Mouse (Mus musculus) thymus, postnatal 0 days (tissue): ENCODE results near the gene Spocd1. TPM values are rescaled to one million over a fixed set of nuclear protein-coding genes. Genes with fewer than 3 reads are reported as not detected.

Source experiments
- DNase-seq: peaks from one replicate; pipeline ENCODE4 v3.0.0-alpha.2; 2015; ENCODE audit warnings: low spot score
- polyA plus RNA-seq: library from polyadenylated mRNA; unstranded; fragments of >200 nt; fragmentation: Nextera tagmentation; extraction: Ambion mirVana; gene quantifications from 2 replicates; pipeline ENCODE4 v1.2.1, GENCODE M21; 2015

Gene Spocd1
- polyA plus RNA-seq, 1 experiment from 2014 or later = 0.05 TPM

- DNase-seq = no peak
Observed at GRCm38 (mm10) chr4:129918464-129918863, 10.6 kb upstream of the Spocd1 start.

GRCm38 (mm10) chr4:129918901-129919300 is 10.1 kb upstream of the Spocd1 start:
- DNase-seq = no peak

- peak; percentile 67 for DNase-seq
Observed at GRCm38 (mm10) chr4:129920542-129921313, 8.3 kb upstream of the Spocd1 start.

GRCm38 (mm10) chr4:129921314-129921587 is 7.8 kb upstream of the Spocd1 start:
- no peak for DNase-seq

- DNase-seq = no peak
Observed at GRCm38 (mm10) chr4:129924143-129924542, 4.9 kb upstream of the Spocd1 start.

DNA sequence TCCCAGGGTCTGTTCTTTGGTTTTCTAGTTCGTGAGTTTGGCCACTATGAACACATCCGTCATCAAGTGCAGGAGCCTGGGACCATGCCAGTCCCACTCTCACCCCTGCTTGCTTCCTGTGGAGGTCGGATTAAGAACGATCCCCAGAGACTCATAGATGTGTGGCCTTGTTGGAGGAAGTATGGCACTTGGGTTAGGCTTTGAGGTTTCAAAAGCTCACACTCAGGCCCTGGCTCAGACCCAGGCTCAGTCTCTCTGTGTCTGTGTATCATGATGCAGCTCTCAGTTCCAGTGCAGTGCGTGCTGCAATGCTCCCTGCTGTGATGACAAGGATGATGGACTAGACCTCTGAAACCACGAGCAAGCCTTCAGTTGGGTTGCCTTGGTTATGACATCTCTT is 4.4 kb upstream of the Spocd1 start:
- no peak for DNase-seq

GRCm38 (mm10) chr4:129926544-129926943 is 2.5 kb upstream of the Spocd1 start:
- peak; percentile 38 for DNase-seq

DNA sequence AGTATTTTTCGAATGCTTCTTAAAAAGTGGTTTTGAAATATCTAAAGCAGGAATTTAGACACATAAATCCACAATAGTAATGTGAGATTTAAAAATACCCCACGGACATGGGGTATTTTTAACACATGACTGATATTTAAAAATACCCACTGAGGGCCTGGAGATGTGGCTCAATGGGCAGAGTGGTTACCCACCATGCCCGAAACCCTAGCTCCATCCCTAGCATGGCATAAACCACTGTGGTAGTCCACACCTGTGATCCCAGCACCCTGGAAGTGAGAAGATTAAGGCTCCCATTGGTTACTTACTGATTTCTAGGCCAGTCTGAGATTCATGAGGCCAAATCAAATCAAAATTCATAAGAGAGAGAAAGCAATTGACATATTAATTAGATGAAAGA is 2.0 kb upstream of the Spocd1 start:
- DNase-seq = no peak

DNA sequence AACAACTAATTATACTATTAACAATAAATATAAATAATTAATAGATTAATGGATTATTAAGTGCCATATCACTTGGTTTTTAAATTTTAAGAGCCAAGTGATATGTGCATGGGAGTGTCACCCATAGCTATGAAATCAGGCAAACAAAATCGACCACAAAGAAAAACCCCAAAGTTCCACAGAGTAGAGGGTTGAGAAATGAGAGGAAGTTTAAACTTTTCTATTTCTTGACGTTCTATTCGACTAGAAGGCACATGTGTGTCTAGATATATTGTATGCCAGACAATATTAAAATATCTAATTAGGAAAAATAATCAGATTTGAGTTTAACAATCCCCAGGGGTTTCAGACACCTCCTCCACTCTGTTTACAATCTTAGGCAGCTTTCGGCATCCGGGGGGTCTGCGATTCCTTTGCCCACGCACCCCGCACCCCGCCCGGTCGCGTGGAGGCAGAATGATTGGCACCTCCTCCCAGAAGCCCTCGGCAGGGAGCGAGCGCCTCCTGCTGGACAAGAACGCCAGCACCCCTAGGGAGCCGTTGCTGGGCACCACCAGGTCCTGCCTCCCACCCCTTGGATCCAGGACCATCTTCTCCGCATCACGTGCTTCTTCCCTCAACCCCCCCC is 811 bp upstream of the Spocd1 start:
- peak; percentile 92 for DNase-seq

DNA sequence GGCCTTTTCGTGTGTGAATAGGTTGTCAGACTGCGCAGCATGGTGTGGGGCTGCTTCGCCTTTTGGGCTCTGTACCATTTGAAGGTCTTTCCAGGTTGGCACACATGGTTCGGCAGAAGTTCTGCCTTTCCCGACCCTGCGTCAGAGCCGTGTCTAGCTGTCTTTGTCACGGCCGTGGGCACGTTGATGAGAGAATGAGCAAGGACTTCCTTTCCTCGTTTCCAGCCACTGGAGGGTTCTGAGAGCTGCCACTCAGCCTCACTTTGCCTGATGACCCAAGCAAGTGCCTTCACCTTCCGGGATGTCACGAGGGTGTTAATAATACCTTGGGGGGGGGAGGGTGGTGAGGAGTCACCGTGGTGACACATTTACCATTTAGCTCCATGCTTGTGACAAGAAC is 4.6 kb downstream of the Spocd1 start:
- DNase-seq = no peak

DNA sequence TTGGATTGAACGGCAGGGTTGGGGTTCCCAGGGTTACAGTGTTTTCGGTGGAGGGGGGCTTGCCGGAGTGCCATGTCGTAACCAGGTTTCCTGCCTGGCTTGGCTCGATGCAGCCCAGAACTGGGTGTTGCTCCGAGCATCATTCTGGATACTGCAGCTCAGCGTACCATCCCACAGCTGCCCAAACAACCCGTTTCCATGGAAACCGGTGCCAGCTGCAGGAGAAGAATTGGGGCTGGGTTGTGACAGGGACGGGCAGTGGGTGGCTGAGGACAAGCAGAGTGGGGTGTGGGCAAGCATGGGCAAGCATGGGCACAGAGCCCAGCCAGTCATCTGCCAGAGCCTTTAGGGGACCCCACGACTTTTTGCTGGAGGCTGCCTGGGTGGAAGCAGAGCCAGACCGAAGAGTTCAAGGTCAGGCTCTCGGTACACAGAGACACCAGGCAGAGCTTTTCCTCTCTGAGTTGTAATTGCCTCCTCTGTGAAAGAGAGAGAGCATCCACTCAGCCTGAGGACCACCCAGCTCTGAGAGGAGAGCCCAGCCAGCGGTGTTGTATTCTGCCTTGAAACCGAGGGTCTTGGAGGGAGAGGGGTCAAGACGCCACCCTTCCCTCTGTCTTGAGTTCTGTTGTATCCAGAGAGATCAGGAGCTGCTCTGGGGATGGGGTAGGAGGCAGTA is 5.3 kb downstream of the Spocd1 start:
- no peak for DNase-seq

- no peak for DNase-seq
Observed at GRCm38 (mm10) chr4:129951359-129951821, 22.3 kb downstream of the Spocd1 start.

GRCm38 (mm10) chr4:129952241-129952810 is 23.3 kb downstream of the Spocd1 start:
- DNase-seq = no peak

GRCm38 (mm10) chr4:129954527-129954926 is 25.5 kb downstream of the Spocd1 start:
- no peak for DNase-seq

GRCm38 (mm10) chr4:129960180-129960944 is 31.3 kb downstream of the Spocd1 start:
- DNase-seq = peak; percentile 48

DNA sequence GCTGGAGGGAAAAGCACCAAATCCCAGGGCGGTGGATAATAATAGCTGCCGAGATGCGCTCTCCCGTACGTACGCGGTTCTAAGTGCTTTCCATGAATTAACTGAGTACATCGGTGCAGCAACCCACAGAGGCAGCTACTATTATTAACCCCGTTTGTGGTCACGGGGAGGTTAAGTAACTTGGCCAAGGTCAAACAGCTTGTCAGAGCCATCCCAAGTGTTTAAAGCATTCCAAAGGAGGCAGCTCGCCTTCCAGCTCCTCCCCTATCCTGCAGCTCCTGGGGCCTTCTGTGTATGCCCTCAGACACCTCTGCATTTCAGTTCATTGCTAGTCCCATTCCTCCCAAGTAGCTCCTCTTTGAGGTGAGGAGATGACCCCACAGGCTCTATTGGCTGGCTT is 36.2 kb downstream of the Spocd1 start:
- no peak for DNase-seq

- no peak for DNase-seq
Observed at GRCm38 (mm10) chr4:129966201-129966600, 37.2 kb downstream of the Spocd1 start.

DNA sequence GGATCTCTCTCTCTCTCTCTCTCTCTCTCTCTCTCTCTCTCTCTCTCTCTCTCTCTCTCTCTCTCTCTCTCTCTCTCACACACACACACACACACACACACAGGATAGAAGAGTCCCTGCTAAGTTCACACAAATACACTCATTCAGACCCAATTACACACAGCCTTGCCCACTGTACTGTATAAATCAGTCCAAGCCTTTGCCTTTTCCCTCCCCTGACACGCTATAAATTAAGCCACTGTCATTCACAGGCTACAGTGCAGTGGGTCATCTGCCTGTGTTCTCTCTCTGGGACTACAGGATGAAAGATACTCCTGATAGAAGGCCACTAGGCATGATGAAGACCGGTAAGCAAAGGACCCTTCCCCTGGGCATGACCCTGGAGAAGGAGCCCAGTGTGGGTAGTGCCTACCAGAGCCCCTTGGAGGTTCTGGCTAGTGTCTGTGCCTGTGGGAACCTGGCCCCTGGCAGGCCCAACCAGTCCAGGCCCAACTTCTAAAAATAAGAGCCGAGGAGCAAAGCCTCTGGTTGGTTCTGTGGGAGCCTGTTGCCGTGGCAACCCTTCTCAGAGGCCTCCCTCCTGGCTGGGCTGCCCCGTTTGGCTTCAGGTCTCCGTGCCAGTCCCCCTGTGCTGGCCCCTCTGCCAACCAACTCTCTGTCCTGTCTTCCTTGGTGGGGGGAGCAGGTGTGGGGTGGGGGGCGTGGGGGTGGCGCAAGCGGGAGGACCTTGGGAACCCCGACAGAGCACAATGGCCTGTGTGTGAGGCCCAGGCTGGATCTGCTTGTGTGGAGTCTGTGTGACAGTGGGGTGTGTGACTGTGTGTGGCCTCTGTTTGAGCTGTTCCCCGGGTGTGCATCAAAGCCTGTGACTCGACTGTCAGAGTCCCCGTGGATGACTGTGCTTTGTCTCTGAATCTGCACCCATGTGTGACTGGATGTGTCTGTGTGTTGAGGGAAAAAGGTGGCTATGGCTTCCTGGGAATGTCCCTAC is 38.3 kb downstream of the Spocd1 start:
- no peak for DNase-seq

DNA sequence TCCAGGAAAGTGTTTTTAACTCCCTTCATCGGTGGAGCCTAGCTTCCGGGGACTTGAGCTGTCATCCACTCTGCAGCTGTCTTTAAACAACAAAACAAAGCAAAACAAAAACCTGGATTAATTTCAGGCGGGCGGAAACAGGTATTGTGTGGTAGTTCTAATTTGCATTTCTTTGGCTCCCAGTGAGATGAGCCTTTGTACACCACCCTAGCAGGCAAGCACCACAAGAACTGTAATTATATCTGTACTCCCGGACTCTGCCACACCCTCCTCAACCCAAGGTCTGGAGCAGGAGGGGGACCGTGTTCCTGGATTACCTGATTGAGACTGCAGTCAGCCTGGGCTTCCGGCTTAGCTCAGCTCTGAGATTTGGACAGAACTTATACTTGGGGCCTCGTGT is 41.1 kb downstream of the Spocd1 start:
- DNase-seq = no peak

GRCm38 (mm10) chr4:129970861-129971260 is 41.8 kb downstream of the Spocd1 start:
- no peak for DNase-seq
